Mouse (Mus musculus) embryo, embryonic 11.5 days (tissue): ENCODE measurements at regions not wholly inside any gene's neighbourhood (a gene's known extent, or its start where the extent isn't known, plus 50 kb on each side); places are given as distances from the start of the nearest gene placed in this dataset.

Experiments used
- DNase-seq: peaks from one replicate; pipeline ENCODE4 v3.0.0-alpha.2; 2012; ENCODE audit warnings: low read depth, low spot score

GRCm38 (mm10) chr2:45650271-45650985 is 533.2 kb upstream of the Zeb2 start:
- no peak for DNase-seq

GRCm38 (mm10) chr2:45647846-45648245 is 530.7 kb upstream of the Zeb2 start:
- no peak for DNase-seq

GRCm38 (mm10) chr2:45630081-45630480 is 512.9 kb upstream of the Zeb2 start:
- no peak for DNase-seq

GRCm38 (mm10) chr2:45629616-45630015 is 512.4 kb upstream of the Zeb2 start:
- no peak for DNase-seq

- DNase-seq, result no peak
These were observed 505.9 kb upstream of the Zeb2 start for GRCm38 (mm10) chr2:45623056-45623455.

- DNase-seq, result no peak
These were observed 491.7 kb upstream of the Zeb2 start for GRCm38 (mm10) chr2:45608926-45609325.

- DNase-seq, result no peak
These were observed 490.2 kb upstream of the Zeb2 start for GRCm38 (mm10) chr2:45607393-45607792.

- no peak for DNase-seq
These were observed 484.2 kb upstream of the Zeb2 start for GRCm38 (mm10) chr2:45601332-45601900.

- no peak for DNase-seq
These were observed 476.6 kb upstream of the Zeb2 start for GRCm38 (mm10) chr2:45593765-45594164.

- DNase-seq, result no peak
These were observed 473.8 kb upstream of the Zeb2 start for GRCm38 (mm10) chr2:45590980-45591379.

GRCm38 (mm10) chr2:45588248-45588647 is 471.1 kb upstream of the Zeb2 start:
- no peak for DNase-seq

GRCm38 (mm10) chr2:45586588-45587200 is 469.5 kb upstream of the Zeb2 start:
- DNase-seq, result no peak

GRCm38 (mm10) chr2:45581549-45581925 is 464.3 kb upstream of the Zeb2 start:
- DNase-seq, result no peak

GRCm38 (mm10) chr2:45580838-45581548 is 463.8 kb upstream of the Zeb2 start:
- no peak for DNase-seq

GRCm38 (mm10) chr2:45572906-45573305 is 455.7 kb upstream of the Zeb2 start:
- DNase-seq, result no peak

GRCm38 (mm10) chr2:45554707-45555106 is 437.5 kb upstream of the Zeb2 start:
- DNase-seq, result no peak

GRCm38 (mm10) chr2:45541394-45541793 is 424.2 kb upstream of the Zeb2 start:
- DNase-seq, result no peak

- DNase-seq, result no peak
These were observed 421.8 kb upstream of the Zeb2 start for GRCm38 (mm10) chr2:45538950-45539349.

- no peak for DNase-seq
These were observed 420.5 kb upstream of the Zeb2 start for GRCm38 (mm10) chr2:45537722-45538121.

GRCm38 (mm10) chr2:45534806-45535205 is 417.6 kb upstream of the Zeb2 start:
- no peak for DNase-seq

- no peak for DNase-seq
These were observed 405.1 kb upstream of the Zeb2 start for GRCm38 (mm10) chr2:45522310-45522709.

GRCm38 (mm10) chr2:45519550-45520152 is 402.5 kb upstream of the Zeb2 start:
- DNase-seq, result no peak
